Mouse (Mus musculus) mouse embryonic stem cell (cell line): ENCODE results near the gene Dab1.

Experiments
- in situ Hi-C, 2 experiments: fragments of 300-500 bp; cut with MboI; formaldehyde crosslinking; loops; 1 replicate in 1 of 2; 3 replicates in 1 of 2; pipeline ENCODE4 v1.14.3; 2019 to 2020; ENCODE audit warnings: low sequenced_read_pairs in 2 of 2, low pct_unique_long_range_greater_than_20kb in 1 of 2, mixed read lengths in 1 of 2; ENCODE audit not compliant: unreplicated experiment in 1 of 2

Gene Dab1

GRCm38 (mm10) chr4:104036091-104036490, 416.9 kb downstream of the Dab1 start:
- in situ Hi-C loops = no loop called here

- in situ Hi-C loops = no loop called here
Measured at GRCm38 (mm10) chr4:104039588-104039987, 420.4 kb downstream of the Dab1 start.

DNA sequence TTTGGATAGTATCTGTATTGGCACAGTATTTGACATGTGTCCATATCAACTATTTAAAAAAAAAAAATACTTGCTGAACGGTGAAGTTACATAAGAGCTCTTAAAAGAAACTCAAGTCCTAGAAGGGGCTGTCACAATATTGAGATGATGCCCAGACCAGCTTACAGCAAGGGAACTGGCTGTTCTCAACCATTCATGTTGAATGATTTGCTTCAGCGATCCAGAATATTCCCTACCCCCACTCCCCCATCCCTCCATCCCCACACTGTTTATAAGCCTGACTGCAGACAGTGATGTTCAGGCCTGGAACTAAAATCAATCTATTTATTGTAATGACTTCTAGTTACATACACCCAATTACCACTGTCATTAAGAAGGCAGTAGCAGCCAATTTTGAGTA, 424.3 kb downstream of the Dab1 start:
- in situ Hi-C loops = no loop called here

DNA sequence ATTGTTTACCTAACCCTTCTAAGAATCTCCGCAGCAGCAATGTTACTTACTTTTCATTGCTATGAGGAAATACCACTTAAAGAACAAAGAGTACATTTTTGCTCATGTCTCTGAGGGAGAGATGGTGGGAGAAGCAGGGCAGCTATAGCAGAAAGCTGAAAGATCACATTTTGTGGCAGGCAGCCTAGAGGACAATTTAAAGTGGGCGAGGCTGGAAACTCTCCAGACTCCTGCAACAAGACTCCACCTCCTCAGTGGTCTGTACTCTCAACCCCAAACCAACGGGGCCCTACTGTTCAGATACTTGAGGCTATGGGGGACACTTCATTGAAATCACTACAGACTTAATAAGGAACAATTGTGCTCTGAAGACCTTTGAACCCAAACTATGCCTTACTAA, 425.5 kb downstream of the Dab1 start:
- in situ Hi-C loops = no loop called here

DNA sequence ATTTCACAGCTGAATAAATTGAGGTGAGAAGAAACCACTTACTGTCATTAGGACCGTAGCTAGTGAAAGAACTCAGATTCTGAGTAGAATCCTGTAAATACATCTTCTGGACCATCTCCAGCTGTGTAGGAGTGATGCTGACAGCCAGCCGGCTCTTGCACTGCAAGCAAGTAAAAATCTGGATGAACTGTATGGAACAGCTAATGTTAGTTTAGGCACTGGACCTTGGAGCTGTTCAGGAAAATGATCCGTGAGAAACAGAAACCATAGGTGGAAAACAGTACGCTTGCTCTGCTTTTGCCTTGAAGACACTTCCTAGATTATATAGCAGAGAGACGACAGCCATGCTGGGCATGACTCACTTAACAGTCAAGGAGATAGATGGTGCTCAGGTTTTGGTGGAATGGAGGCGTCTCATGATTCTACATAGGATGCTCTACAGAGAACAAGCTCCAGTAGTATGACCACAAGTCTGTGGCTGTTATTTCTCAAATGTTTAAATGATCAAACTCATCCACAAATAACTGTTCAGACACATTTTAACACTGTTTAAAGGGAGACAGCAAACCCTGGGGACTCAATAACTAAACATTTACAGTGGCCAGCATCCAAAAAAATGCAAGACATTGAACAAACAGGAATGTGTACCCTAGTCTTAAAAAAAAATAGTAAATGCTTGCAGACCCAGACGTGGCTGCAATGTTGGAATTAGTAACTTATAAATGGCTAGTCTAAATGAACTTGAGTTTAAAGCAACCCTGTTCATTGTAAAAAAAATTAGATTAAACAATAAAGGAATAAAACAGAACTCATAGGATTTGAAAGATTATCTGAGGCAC, 429.0 kb downstream of the Dab1 start:
- in situ Hi-C loops = no loop called here

DNA sequence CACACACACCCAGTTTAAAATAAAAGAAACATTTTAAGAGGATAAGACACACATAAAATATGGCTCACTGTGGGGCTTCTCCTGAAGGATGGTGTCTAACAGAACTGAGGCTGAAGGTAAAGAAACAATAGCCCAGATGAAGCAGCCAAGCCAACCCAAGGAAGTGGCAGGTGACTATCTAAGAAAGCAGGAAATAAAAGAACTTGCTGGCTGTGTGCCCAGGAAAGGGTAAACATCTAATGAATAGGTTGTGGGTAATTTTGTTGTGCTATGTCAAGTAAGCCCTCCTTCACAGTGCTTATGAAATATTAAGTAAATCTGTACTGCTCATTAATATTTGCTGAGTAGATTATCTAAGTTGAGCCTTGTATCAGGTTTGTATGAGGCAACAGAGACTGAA, 438.0 kb downstream of the Dab1 start:
- in situ Hi-C loops = no loop called here

DNA sequence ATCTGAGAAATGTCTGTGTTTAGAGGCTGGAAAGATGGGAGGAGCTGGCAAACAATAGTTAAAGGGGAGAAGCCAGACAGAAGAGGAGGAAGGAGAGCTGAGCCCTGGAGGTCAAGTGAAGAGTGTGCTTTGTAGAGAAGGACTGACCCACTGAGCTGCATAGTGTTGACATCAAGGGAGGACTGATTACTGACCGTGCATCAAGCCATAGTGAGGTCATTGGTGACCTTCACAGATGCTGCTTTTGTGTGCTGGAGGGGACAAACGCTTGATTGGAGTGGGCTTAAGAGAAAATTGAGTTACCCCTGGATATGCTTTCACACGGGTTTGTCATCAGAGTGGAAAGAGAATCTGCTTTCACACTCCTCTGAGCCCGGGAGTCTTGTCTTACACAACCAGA, 440.4 kb downstream of the Dab1 start:
- in situ Hi-C loops = no loop called here

DNA sequence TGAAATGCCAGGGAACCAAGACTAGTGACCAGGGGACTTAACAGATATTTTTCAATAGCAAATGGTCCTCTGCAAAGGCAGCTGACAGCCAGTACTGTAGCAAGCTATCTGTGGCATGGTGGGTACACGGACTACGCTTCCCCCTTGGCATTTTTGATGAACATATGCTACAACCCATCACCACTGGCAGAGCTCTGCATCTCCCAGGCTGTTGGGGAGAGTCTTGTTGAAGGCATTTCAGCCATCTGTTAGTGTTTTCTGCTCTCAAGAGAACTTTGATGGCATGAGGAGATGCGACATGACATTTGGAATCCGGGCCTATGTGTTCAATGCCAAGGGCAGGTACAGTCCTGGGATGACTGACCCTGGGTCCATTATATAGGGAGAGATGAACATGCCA, 443.2 kb downstream of the Dab1 start:
- in situ Hi-C loops = no loop called here

GRCm38 (mm10) chr4:104066901-104067300, 447.7 kb downstream of the Dab1 start:
- in situ Hi-C loops = no loop called here

DNA sequence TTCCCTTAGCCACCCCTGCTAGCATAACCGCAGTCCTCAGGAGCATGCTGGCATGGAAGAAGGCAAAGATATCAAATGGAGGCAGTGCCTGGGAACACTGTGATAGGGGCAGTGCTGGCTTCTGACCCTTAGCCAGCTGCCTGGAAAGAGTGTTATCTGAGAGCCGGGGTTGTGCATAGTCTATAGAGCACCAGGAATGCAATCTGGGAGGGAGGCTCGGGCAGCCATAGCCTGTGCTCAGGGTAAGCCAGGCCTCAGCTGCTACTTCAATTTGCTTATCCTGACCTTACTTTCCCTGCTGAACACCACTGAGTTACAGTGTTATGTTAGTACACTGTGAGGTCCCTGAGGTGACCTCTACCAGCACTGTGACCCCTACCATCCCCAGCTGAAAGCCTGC, 448.6 kb downstream of the Dab1 start:
- in situ Hi-C loops = no loop called here

GRCm38 (mm10) chr4:104071296-104071695, 452.1 kb downstream of the Dab1 start:
- in situ Hi-C loops = no loop called here

DNA sequence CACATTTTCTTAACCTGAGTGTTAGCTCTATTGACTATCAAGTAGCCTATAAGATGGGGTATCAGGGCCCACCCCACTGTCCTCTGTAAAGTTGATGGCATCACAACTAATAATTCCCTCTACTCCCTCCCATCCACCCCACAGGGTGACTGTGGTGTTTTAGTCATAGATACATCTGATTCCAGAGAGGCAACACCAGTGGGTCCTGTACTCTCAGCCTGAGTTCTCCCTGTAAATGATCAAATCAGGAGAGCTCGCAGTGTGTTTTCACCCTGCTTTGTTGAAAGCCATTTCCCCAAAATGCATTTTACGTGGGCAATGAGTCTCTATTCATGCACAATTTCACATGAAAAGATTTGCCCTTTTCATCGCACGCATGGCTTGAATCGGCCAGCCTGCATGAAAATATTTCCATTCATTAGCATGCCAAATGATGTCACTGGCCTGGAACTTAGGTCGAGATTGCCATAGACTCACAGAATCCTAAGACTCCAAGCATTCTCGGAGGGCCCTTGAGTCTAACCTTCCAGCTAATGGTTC, 454.8 kb downstream of the Dab1 start:
- in situ Hi-C loops = no loop called here

DNA sequence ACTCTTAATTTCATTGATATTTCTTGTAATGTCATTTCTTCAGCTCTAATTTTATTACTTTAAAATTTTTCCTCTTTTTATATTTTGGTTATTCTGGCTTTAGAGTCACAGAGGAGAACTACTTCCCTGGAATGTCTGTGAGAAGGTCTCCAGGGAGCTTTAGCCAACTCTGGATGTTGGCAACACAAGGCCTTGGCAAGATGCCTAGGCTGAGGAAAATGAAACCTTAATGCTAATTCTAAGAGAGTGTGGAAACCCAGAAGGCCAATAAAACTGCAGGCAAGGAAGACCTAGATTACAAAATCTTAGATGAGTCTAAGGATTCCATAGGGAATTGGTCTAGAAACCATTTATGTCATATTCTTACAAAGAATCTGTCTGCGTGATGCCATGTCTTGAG, 458.6 kb downstream of the Dab1 start:
- in situ Hi-C loops = no loop called here

- in situ Hi-C loops = no loop called here
Measured at GRCm38 (mm10) chr4:104106299-104106698, 487.1 kb downstream of the Dab1 start.

GRCm38 (mm10) chr4:104111614-104112013, 492.5 kb downstream of the Dab1 start:
- in situ Hi-C loops = no loop called here

DNA sequence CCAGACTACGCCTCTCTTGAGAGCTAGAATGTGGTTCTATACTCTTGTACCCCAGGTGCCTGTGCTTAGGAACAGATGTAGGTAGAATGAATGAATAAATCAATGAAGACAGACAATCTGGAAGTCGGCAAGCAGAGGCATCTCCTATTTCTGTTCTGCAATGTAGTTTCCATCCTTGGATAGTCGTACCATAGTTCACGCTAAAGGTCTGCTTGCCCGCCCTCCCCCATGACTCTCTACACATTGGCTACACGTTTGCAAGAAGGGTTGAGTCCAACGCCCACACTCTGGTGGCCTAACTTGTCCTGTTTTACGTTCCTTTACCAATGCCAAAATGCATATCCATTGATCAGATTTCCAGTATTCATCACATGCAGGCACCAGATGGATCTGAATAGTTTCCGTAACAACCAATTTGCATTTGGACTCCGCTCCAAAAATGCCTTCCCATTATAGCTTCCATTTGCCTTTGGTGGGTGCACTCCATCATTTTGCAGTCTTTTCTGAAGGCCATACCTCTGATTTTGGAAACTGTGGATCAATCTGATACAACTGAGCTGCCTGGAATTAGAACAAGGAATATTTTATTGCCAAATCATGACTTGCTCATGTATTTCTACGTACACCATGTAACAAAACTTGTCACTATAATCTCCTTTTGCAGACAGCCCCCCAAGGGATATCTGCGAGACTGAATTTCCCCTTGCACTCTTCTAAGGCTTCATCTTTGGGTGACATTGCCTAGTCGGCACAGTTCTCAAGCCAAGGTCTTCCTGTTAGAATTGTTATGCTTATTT, 494.2 kb downstream of the Dab1 start:
- in situ Hi-C loops = no loop called here

DNA sequence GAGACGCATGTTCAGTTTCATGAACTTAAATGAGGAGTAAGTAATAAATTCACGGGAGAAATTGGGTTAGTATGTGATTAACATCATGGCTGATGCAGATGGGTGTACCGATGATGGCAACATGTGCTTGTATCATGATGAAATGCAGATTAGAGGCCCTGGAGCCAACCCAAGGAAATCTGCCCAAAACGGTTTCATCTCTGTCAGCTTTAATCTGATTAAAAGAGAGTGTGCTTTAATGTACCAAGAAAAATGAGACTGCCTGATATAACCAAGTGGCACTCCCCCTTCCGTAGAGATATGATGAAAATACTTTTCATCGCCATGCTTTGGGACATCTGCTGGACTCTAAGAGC, 494.8 kb downstream of the Dab1 start:
- in situ Hi-C loops = no loop called here

DNA sequence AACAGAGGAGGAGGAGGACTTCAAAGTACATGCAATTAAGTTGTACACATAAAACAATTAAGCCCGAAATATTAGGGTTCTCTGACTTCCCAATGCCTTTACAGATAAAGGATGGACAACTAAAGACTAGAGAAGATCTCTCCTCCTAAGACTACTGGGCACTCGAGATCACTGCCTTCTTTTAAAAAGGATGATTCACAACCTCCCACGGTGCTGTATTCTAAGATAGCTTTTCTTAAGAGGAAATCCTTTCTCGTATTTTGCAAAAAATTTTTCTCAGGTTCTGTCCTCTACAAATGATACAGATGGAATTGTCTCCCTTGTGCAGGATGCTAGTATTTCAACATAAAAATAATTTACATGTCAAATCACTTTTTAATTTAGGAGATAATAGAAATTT, 500.9 kb downstream of the Dab1 start:
- in situ Hi-C loops = no loop called here

- in situ Hi-C loops = no loop called here
Measured at GRCm38 (mm10) chr4:104121959-104122358, 502.8 kb downstream of the Dab1 start.

GRCm38 (mm10) chr4:104122364-104122763, 503.2 kb downstream of the Dab1 start:
- in situ Hi-C loops = no loop called here
